Mouse (Mus musculus): ENCODE results near the gene Dock3.

The Dock3 gene

GRCm38 (mm10) chr9:107231539-107232139, at the start of gene Dock3:
Gene Dock3 (minus strand): TSS chr9:107231909.
- peak in 1 of 2 experiments; percentile 18 for DNase-seq

- DNase-seq = no peak
These were observed 48.8 kb upstream of the Dock3 start for GRCm38 (mm10) chr9:107280322-107281027.

- DNase-seq = no peak
These were observed 47.9 kb upstream of the Dock3 start for GRCm38 (mm10) chr9:107279378-107280321.

GRCm38 (mm10) chr9:107278527-107279377, 47.0 kb upstream of the Dock3 start:
- no peak for DNase-seq

GRCm38 (mm10) chr9:107278126-107278525, 46.4 kb upstream of the Dock3 start:
- no peak for DNase-seq

- DNase-seq = no peak
These were observed 45.9 kb upstream of the Dock3 start for GRCm38 (mm10) chr9:107277603-107278002.

- DNase-seq = no peak
These were observed 44.0 kb upstream of the Dock3 start for GRCm38 (mm10) chr9:107275710-107276109.

GRCm38 (mm10) chr9:107274751-107275150, 43.0 kb upstream of the Dock3 start:
- DNase-seq = no peak

- DNase-seq = no peak
These were observed 41.5 kb upstream of the Dock3 start for GRCm38 (mm10) chr9:107273184-107273583.

- DNase-seq = no peak
These were observed 40.6 kb upstream of the Dock3 start for GRCm38 (mm10) chr9:107272284-107272683.

- DNase-seq = no peak
These were observed 39.6 kb upstream of the Dock3 start for GRCm38 (mm10) chr9:107271177-107271938.

- DNase-seq = no peak
These were observed 38.1 kb upstream of the Dock3 start for GRCm38 (mm10) chr9:107269772-107270171.

- no peak for DNase-seq
These were observed 36.2 kb upstream of the Dock3 start for GRCm38 (mm10) chr9:107267721-107268402.

- no peak for DNase-seq
These were observed 35.3 kb upstream of the Dock3 start for GRCm38 (mm10) chr9:107267028-107267427.

GRCm38 (mm10) chr9:107264731-107265130, 33.0 kb upstream of the Dock3 start:
- DNase-seq = no peak

GRCm38 (mm10) chr9:107263912-107264311, 32.2 kb upstream of the Dock3 start:
- DNase-seq = no peak

- no peak for DNase-seq
These were observed 30.7 kb upstream of the Dock3 start for GRCm38 (mm10) chr9:107262375-107262774.

- DNase-seq = no peak
These were observed 30.1 kb upstream of the Dock3 start for GRCm38 (mm10) chr9:107261792-107262191.

GRCm38 (mm10) chr9:107260836-107261235, 29.1 kb upstream of the Dock3 start:
- no peak for DNase-seq

GRCm38 (mm10) chr9:107260429-107260828, 28.7 kb upstream of the Dock3 start:
- DNase-seq = no peak

- DNase-seq = no peak
These were observed 27.9 kb upstream of the Dock3 start for GRCm38 (mm10) chr9:107259571-107259970.

Data from kidney, adult 8-10 months (tissue).